Mouse (Mus musculus) C2C12 (cell line): ENCODE measurements around the gene Zfp292.

ENCODE experiments used
- CTCF ChIP-seq: IDR thresholded peaks from one replicate; pipeline ENCODE4 v1.5.1; 2011; ENCODE audit not compliant: control insufficient read depth, insufficient read depth, insufficient read length
- MYOD1 ChIP-seq: IDR thresholded peaks from one replicate; pipeline ENCODE4 v1.6.1; 2011; ENCODE audit warnings: low read depth; ENCODE audit not compliant: control insufficient read depth, insufficient read length
- USF1 ChIP-seq: IDR thresholded peaks from one replicate; pipeline ENCODE4 v1.6.1; 2011; ENCODE audit warnings: low read depth, mild to moderate bottlenecking, control low read depth, moderate library complexity

DNA sequence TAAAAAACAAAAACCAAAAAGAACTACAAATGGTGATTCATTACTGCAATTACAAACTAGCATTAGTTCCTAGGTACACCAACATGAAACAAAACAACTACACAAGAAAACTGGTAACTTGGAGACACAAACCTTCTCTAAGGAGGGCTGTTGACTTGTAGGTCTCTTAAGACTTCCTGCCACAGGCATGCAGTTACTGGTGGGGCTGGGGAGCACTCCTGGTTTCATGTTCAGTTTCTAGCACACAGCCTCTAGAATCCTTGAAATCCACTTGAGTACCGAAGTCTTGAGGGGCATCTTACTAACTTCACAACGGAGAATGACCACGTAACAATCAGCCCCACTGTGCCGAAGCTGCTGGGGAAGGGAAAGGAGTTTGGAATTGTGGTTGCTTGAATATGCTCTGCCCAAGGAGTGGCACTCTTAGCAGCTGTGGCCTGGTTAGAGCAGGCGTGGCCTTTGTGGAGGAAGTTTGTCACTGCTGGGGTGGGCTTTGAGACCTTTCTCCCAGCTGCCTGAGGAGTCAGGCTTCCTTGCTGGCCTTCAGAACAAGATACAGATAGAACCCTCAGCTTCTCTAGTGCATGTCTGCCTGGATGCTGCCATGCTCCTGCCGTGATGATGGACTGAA is 35.0 kb downstream of the Zfp292 start:
- no peak for TF ChIP-seq CTCF
- TF ChIP-seq USF1: no peak
- TF ChIP-seq MYOD1: no peak
